Mouse (Mus musculus) regulatory T cell (primary cell): ENCODE data around the gene AC109138.7.

Experiments used
- in situ Hi-C: fragments of 300-600 bp; cut with MboI, MseI; formaldehyde crosslinking; loops from one replicate; pipeline ENCODE4 v1.15.1; 2025; ENCODE audit warnings: high pct_unique_total_duplicates

AC109138.7 gene

GRCm38 (mm10) chr19:4216041-4216685, 2.0 kb downstream of the AC109138.7 start:
- in situ Hi-C loops, result no loop called here

DNA sequence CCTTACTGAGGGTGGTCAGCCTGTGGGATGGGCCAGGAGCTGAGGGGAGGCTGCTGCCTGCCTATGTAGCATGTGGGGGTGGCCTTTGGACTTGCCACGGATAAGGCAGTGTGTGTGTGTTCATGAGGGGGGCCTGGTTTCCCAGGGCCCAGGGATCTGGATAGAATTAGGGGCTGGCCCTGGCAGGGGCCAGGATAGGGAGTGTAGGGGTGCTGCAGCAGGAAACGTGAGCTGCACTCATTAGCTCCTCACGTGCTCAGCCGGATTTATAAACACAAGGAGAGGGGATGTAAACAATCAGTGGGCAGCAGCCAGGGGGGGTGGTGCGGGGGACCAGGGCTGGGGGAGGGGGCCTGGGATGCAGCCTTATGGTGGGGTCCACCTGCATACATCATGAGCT, 3.0 kb downstream of the AC109138.7 start:
- in situ Hi-C loops, result no loop called here

DNA sequence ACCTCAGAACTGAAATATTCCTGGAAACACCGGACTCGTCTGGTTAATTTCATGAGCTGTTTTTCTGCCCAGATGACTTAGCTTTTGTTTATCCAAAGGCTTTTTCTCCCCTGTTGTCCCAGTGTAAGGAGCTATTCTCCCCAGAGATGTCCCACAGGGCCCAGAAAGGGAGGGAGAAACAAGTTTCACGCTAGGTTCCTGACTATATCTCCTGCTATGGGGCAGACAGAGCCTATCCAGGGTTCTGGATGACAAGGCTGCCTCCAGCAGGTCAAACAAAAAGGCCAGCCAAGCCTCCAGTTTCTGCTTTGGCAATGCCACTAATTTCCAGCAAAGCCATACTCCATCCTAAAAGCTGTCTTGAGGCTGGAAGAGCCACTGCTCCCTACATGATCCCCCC, 3.7 kb downstream of the AC109138.7 start:
- in situ Hi-C loops, result no loop called here

GRCm38 (mm10) chr19:4218293-4218692, 4.1 kb downstream of the AC109138.7 start:
- in situ Hi-C loops, result no loop called here

GRCm38 (mm10) chr19:4218784-4219183, 4.6 kb downstream of the AC109138.7 start:
- in situ Hi-C loops, result no loop called here

DNA sequence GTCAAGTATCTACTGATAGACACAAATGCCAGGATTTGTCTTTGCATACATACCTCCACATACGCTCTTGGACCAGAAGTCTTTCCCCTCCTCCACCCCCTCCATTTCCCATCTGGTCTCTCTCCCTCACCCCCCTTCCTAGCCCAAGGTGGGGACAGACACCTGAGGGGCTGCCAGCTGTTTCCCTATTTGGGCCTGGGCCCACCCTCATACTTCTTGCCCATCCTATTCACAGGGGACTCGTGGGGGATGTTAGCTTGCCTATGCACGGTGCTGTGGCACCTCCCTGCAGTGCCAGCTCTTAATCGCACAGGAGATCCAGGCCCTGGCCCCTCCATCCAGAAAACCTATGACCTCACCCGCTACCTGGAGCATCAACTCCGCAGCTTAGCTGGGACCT, 5.8 kb downstream of the AC109138.7 start:
- in situ Hi-C loops, result no loop called here

- in situ Hi-C loops, result no loop called here
Measured at GRCm38 (mm10) chr19:4220416-4220815, 6.3 kb downstream of the AC109138.7 start.

- in situ Hi-C loops, result no loop called here
Measured at GRCm38 (mm10) chr19:4220957-4221743, 7.0 kb downstream of the AC109138.7 start.

DNA sequence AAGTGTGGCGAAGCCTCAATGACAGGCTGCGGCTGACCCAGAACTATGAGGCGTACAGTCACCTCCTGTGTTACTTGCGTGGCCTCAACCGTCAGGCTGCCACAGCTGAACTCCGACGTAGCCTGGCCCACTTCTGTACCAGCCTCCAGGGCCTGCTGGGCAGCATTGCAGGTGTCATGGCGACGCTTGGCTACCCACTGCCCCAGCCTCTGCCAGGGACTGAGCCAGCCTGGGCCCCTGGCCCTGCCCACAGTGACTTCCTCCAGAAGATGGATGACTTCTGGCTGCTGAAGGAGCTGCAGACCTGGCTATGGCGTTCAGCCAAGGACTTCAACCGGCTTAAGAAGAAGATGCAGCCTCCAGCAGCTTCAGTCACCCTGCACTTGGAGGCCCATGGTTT, 8.0 kb downstream of the AC109138.7 start:
- in situ Hi-C loops, result no loop called here

DNA sequence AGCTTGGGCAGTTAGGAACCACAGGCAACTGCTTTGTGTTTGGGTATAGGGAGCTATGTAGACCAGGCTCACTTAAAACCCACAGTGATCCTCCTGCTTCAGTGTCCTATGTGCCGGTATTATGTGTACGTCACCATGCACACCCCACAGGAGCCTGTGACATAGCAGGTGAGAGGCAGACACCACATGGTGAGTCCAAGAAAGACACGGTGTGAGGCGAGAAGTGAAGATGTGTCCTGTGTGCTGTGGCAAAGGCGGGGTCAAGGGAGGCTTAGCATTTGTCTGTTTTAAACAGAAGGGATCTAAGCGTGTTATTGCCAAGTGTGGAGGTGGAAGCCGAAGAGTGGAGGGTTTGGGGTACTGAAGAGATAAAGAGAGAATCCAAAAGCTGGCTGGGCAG, 12.6 kb downstream of the AC109138.7 start:
- in situ Hi-C loops, result no loop called here

DNA sequence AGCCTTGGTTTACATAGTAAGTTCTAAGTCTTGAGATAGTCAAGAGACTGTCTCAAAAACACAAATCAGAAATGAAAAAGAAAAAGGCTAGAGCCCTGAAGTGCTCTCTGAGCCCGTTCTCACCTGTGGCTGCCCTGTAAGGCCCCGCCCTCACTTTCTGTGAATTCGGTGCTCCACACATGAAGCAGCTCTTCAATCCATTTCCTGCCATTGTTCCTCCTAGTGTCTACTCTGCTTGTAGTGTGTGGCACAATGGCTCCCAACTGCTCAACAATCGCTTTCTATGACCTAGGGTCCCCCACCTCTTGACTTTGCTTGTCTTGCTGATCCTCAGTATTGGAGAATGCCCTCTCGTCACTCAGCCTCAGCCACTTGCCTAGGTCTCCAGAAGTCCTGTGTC, 13.3 kb downstream of the AC109138.7 start:
- in situ Hi-C loops, result no loop called here

GRCm38 (mm10) chr19:4227894-4228678, 13.9 kb downstream of the AC109138.7 start:
- in situ Hi-C loops, result no loop called here

- in situ Hi-C loops, result no loop called here
Measured at GRCm38 (mm10) chr19:4228891-4229290, 14.7 kb downstream of the AC109138.7 start.

DNA sequence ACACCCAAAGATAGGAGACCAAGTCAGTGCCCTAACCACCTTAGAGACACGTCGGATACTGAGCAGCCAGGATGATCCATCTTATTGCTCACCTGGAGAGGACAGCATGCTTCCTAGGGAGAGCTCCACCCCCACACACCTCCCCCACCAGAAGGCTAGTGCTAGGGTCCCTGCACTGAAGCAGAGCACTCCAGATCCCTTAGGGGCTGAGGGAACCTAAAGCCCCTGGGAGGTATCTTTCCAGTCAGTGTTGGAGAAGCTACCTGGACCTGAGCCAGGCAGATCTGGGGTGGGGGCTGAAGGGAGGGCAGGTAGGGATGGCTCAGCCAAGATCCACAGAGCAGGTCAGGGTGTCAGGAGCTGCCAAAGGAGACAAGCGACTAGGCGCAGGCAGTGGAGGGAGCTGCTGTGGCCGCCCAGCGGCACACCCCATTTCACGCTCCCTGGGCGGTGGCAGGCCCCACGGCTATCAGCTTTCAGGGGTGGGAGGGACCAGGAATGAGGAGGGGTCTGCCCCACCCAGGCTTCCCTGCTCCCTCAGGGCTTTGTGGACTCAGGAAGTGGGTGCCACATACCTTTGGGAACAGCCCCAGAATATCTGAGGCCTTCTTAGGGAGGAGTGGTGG, 15.4 kb downstream of the AC109138.7 start:
- in situ Hi-C loops, result no loop called here

- in situ Hi-C loops, result no loop called here
Measured at GRCm38 (mm10) chr19:4230415-4230814, 16.3 kb downstream of the AC109138.7 start.

- in situ Hi-C loops, result no loop called here
Measured at GRCm38 (mm10) chr19:4231253-4232185, 17.4 kb downstream of the AC109138.7 start, which contains the start of gene Pold4. Gene Pold4 (plus strand): TSS chr19:4231899.

DNA sequence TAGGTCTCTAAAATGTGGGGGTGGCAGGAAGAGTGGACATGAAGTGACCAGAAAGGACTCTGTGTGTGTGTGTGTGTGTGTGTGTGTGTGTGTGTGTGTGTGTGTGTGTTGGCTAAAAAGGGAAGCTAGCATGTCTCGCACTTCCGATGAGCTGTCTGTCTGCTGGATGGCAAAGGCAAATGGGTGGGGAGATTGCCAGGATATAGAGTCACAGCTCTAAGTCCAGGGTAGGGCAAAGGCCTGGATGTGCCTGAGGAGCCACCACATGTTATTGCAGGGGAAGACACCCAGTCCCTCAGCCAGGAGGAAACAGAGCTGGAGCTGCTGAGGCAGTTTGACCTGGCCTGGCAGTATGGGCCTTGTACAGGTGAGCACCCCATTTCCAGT, 18.0 kb downstream of the AC109138.7 start:
- in situ Hi-C loops, result no loop called here

- in situ Hi-C loops, result no loop called here
Measured at GRCm38 (mm10) chr19:4232651-4233050, 18.5 kb downstream of the AC109138.7 start.

DNA sequence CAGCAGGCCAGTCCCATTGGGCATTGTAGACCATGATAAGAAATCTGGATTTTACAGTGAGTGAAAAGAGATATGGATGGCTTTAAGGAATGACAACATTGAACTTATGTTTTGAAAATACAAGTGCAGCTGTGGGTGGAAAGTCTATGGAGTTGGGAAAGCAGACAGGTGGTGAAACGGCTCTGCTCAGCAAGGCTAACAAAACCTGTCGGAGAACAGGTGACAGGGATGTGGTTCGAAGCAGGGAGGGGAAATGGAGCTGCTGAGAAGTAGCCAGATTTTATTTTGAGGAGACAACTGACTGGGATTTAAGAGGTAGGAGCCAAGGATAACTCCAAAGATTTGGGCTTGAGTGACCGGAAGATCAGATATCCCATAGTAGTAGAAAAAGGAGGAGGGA, 20.4 kb downstream of the AC109138.7 start:
- in situ Hi-C loops, result no loop called here

DNA sequence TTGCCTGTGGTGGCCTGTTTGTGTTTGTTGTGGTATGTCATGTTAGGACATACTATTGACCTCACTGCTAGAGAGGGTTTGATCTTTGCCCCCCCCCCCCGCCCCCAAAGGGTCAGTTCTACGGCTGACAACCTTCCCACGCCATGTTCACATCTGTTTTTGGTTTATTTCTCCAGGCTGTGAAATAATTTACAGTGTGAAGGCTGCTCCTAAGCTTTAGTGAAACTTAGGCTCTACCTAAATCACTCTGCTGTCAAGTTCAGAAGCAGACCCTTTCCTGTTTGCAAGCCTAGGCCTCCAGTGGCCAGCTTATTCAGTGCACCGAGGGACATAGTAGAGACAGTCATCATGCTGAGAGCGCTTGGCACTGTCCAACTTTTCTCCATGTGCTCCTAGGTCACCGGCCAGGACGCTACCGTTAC, 26.1 kb downstream of the AC109138.7 start:
- in situ Hi-C loops, result no loop called here

DNA sequence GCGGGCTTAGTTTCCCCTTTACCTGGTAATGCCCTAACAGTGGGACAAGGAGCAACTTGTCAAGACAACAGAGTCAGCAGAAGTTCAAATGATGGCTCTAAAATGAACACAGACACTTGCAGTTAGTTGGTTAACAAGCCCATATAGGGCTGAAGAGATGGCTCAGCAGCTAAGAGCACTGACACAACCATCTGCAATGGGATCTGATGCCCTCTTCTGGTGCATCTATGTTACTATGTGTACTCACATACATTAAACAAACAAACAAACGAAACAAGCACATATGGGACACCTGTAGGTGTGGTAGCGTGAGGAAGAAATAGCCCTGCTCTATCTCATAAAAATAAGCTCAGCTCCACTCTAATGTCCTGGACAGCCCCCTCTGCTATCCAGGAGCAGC, 28.3 kb downstream of the AC109138.7 start:
- in situ Hi-C loops, result no loop called here
